Mouse (Mus musculus) cortical plate, adult 2 months (tissue): Measurements from ENCODE around the gene Dtx2.

Experiments
- CTCF ChIP-seq: fragments of 200-500 bp; IDR thresholded peaks from 2 replicates; pipeline ENCODE4 v1.5.1; 2011; ENCODE audit warnings: mild to moderate bottlenecking, control low read depth, low read length; ENCODE audit not compliant: insufficient read depth; ENCODE audit errors: extremely low read depth
- POLR2A ChIP-seq: fragments of 200-500 bp; IDR thresholded peaks from 2 replicates; pipeline ENCODE4 v1.6.1; 2011; ENCODE audit warnings: mild to moderate bottlenecking, low read length, control low read depth; ENCODE audit not compliant: insufficient read depth; ENCODE audit errors: extremely low read depth

GRCm38 (mm10) chr5:136026859-136027258, 32.3 kb downstream of the Dtx2 start:
- TF ChIP-seq CTCF: no peak
- TF ChIP-seq POLR2A: no peak
